Mouse (Mus musculus) cerebellum, postnatal 4 days (tissue): ENCODE measurements around the gene Upp2.

Experiments
- DNase-seq, 2 experiments: peaks; one replicate each; pipeline ENCODE4 v3.0.0; 2022; ENCODE audit warnings: low spot score in 2 of 2, mixed read lengths in 1 of 2

Gene Upp2

GRCm38 (mm10) chr2:58551866-58552265 is 15.2 kb upstream of the Upp2 start:
- no peak for DNase-seq

GRCm38 (mm10) chr2:58552296-58552695 is 14.8 kb upstream of the Upp2 start:
- DNase-seq: no peak

DNA sequence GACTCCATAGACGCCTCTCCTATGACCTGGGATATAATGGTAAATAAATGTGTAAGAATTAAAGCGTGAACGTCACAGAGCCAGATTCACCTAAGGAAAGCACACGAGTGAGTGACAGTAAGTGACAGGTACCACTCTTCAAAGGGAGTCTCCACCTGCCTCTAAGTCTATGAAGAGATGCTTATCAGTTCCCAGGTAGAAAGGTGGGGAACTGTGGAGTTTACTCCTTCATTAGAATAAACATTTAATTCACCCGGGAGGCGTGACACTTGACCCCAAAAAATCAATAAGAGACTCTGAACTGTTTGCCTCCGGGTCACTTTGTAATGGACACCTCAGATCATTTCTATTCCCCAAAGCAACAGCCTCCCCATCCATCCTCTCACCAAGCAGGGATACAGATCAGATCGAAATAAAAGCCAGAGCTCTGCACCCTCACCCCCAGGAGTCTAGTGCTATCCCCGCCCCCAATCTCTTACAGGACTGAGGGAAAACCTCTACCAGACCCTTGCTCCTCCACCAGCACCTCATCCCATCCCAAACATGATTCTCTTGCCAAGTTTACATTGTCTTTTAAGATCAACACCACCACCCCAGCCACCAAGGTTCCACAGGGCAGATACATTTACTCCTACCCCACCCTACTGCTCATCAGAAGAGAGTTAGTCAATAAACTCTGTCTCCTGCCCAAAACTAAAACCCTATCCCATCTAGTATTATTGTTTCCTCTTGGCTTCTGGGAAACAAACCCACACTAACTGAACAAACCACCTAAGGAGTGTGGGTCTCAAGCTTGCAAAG is 9.9 kb upstream of the Upp2 start:
- no peak for DNase-seq

DNA sequence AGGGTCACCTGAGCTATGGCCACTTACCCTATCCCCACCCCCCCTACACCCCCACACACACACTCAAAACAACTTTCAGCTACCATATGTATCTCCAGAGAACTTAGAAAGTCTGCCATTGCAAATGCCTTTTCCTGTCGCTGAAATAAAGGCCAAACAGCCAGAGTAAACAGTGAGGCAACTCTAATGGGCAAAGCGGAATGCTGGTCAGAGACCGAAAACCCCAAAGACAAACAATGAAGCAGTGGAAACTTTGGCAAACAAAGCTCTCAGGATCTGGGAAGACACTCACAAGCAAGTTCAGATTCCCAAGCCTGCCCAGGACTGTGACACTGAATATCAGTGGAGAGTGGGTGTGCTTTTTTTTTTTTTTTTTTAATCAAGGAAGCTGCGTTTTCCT is 5.0 kb upstream of the Upp2 start:
- DNase-seq: no peak

DNA sequence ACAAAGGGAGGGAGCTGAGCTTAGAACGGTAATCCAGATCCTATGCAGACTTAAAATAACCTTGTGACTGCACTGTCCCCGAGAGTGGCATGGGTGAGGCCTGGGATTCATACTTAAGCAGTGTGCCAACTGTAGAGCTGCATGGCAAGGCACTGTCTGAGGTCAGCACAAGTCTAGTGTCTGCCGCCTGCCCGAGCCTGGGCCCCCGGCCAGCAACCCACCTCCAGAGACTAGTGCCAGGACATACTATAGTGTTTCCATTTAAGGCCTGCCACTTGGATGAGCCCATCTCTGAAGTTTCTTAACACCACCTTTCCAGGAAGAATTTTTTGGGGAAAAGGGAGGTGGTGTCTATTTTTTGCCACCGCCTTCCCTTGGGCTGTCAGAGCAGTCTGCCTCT is 1.8 kb upstream of the Upp2 start:
- peak in 1 of 2 experiments; percentile 30 for DNase-seq

- peak in 1 of 2 experiments; percentile 8 for DNase-seq
Measured at GRCm38 (mm10) chr2:58566049-58566409, 1.1 kb upstream of the Upp2 start.

DNA sequence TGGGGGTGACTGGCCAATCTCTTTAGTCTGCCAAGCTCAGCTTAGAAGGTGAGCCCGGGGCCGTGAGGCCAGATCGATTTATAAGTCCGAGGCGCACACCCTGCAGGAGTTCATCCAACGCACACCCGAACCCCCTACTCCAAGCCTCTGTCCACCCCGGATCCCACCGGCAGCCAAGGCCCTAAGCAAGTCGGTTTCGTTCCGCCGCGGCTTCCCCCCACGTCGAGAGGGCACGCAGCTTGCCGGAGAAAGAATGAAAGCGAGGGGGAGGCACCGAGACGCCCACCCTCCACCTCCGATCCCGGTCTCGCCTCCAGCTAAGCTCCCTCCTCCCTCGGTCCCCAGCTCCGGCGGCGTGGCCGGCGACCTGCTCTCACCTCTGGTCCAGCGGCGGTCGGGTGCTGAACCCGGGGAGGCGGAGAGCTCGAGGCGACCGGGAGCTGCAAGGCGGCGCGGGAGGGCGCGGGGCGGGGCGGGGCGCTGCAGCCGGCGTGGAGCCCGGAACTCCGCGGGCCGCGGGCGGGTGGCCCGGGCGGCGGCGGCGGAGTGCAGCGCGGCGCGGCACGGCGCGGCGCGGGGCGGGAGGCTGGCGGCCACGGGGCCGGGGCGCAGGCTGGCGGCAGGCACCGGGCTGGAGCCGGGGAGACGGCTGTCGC is 560 bp upstream of the Upp2 start:
- peak; percentile 39 to 55 for DNase-seq

DNA sequence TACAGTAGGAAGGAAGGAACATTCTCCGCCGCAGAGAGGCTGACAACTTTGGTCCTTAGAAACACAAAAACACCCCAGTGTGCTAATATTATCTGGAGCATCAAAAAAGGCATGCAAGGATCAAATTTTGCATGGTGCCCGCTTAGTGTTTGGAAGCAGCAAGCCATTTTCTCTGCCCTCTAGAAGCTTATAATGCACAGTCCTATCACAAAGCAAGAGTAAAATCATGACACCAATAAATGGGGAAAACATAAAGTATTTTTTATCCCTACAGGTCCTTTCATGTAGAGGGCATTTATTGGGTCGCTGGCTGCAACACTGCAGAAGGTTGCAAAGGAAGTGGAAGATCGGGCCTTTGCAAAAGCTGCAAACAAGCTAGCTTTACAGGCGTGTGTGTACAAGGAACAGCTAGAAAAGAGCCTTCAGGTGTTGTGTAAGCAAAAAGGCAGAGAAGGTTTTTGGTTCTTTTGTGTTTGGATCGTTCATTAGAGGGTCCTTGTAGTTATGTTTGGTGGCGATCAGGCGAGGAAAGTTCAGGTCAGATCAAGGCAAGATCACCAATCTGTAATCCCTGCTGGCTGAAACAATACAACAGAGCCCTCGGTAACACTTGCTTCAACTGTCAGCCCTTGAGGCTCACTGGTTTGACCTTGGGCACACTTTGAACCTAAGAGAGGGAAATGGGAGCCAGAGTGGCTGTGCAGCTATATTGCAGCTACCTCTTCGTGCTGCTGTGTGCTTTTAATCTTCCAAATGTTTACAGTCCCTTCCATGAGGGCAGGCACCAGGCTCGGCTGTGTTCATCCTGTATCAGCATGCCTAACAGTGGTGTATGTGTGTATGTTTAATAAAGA is 995 bp downstream of the Upp2 start:
- DNase-seq: peak in 1 of 2 experiments; percentile 5

DNA sequence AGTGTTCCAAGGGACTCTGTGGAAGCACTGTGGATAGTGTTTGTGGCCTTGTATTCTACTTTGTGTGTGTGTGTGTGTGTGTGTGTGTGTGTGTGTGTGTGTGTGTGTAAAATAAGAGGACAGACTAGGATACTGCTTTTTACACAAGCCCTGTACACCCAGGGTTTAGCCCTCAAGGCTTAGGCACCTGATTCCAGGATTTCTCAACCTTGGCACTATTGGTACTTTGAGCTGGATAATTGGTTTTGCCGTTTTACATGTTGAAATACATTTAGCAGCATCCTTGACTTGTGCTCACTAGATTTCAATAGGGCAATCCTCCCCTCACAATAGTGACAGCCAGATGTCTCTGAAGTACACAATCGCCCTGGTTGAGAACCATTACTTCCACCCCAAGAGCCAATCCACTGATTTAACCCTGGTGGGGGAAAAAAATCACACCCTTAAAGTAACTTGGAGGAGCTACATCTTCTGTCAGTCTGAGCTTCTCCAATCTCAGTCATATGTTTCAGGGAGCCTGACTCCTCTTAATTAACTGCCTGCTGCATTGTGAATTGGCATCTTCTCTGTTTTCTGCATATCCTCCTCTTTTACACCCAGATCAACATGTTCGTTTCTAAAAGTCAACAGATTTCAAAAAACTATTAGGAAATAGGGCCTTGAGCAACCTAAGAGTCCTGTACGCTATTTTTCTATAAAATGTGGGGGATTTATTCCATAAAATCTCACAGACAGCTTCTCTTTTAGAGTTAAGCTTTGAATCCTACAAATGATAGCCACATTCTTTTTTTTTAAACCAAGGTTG is 1.9 kb downstream of the Upp2 start:
- no peak for DNase-seq

GRCm38 (mm10) chr2:58574167-58574566 is 7.1 kb downstream of the Upp2 start:
- no peak for DNase-seq

- DNase-seq: no peak
Measured at GRCm38 (mm10) chr2:58586311-58586710, 19.2 kb downstream of the Upp2 start.

- DNase-seq: no peak
Measured at GRCm38 (mm10) chr2:58589637-58590036, 22.5 kb downstream of the Upp2 start.

- DNase-seq: no peak
Measured at GRCm38 (mm10) chr2:58590055-58590454, 23.0 kb downstream of the Upp2 start.

DNA sequence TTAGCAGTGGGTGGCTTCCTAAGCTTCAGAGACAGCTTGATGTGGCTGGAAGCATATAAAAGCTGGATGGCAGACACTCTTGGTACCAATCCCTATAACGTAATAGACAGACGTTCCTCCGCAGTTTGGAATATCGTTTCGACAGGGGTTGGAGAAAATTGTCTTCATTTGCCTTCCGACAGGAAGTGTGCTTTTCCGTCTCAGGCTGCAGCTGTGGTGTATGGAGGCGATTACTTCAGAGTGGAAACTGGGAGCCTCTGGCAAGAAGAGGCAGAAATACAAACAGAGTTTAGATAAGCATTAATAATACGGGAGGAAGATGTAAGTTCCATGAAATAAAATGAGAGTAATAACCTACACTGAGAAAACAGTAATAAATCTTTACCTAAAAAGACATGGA is 28.3 kb downstream of the Upp2 start:
- no peak for DNase-seq

- DNase-seq: peak in 1 of 2 experiments; percentile 50
Measured at GRCm38 (mm10) chr2:58596774-58597342, 29.8 kb downstream of the Upp2 start.

GRCm38 (mm10) chr2:58597556-58597955 is 30.5 kb downstream of the Upp2 start:
- DNase-seq: no peak

DNA sequence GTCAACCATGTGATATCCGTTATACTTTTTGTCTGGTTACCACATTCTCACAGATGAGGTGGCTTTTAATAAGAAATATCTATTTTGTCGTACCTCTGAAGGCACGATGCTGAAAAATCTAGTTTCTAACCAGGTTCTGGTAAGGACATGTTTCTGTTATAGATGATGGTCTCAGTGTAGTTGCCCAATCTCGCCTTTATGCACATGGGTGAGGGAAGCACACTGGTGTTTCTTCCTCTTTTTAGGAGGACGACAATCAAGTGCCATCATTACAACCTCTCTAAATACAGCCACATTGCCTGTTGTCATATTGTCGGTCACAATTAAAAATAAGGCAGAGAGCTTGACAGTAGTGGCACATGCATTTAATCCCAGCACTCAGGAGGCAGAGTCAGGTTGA is 32.5 kb downstream of the Upp2 start:
- no peak for DNase-seq

- DNase-seq: no peak
Measured at GRCm38 (mm10) chr2:58601382-58601781, 34.3 kb downstream of the Upp2 start.

DNA sequence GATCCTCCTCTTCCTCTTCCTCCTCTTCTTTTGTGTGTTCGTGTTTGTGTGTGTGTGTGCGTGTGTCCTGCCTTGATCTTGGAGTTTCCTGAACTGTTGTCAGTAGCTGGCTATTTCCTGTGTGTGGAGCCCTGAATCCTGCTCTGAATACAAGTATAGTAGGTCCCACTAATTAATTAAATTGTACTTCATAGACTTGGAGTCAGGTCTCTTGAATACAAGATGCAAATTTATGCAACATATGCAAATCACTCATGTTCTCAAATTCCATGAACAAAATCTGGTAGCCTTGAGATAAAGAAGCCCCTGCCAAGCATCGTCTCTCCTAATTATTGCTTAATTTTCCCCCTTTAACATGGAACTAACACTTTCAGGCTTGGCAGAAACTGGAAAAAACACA is 36.3 kb downstream of the Upp2 start:
- no peak for DNase-seq

DNA sequence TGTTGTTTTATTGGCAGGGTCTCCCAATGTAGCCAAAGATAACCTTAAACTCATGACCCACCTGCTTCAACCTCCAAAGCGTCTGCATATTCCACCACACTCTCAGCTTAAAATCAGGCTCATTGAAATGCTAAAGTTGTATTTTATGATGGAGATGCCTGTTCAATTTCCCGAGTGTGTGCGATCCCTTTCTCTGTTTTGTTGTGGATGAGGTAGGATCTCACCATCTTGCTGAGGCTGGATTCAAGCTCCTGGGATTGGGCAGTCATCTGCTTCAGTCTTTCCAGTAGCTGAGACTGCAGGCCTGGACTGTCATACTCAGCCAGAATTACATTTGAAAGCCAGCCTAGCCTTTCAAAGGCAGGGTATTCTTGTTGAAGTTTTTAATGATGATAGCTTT is 37.7 kb downstream of the Upp2 start:
- DNase-seq: no peak

- no peak for DNase-seq
Measured at GRCm38 (mm10) chr2:58613720-58614119, 46.6 kb downstream of the Upp2 start.
